Mouse (Mus musculus): ENCODE data around the gene Cebpe. TPM values are rescaled to one million over a fixed set of nuclear protein-coding genes. Genes with fewer than 3 reads are reported as not detected.

The Cebpe gene
- polyA plus RNA-seq, 1 experiment from 2014 or later, result not detected

GRCm38 (mm10) chr14:54728823-54729653, 17.1 kb upstream of the Cebpe start:
- ATAC-seq (ENCODE audit: low FRiP score) (no peak), DNase-seq (ENCODE audit: low spot score, missing footprints) (no peak)
- Histone ChIP-seq H3K9me3 (ENCODE audit: control insufficient read depth, low read length) (no peaks in the 10 kb centered on the region), H3K4me1 (ENCODE audit: control insufficient read depth, insufficient read depth, low read length) (no peaks in the 10 kb centered on the region), H3K27ac (ENCODE audit: low read depth, low read length) (no peak overlapping the region), H3K4me3 (ENCODE audit: low read depth, low read length) (no peak overlapping the region), H3K4me2 (no peak overlapping the region), H3K36me3 (ENCODE audit: control insufficient read depth, insufficient read depth, low read length) (no peaks in the 10 kb centered on the region), H3K9ac (ENCODE audit: low read length) (no peak overlapping the region), H3K27me3 (ENCODE audit: control insufficient read depth, insufficient read depth, low read length) (no peaks in the 10 kb centered on the region)
- 66% methylated on average over 13 of the region's 13 CpGs for WGBS

- Histone ChIP-seq H3K9me3 (ENCODE audit: control insufficient read depth, low read length) (no peaks in the 10 kb centered on the region), H3K27ac (ENCODE audit: low read depth, low read length) (no peak overlapping the region), H3K27me3 (ENCODE audit: control insufficient read depth, insufficient read depth, low read length) (no peaks in the 10 kb centered on the region), H3K4me1 (ENCODE audit: control insufficient read depth, insufficient read depth, low read length) (no peaks in the 10 kb centered on the region), H3K36me3 (ENCODE audit: control insufficient read depth, insufficient read depth, low read length) (no peaks in the 10 kb centered on the region), H3K9ac (ENCODE audit: low read length) (no peak overlapping the region), H3K4me2 (no peak overlapping the region), H3K4me3 (ENCODE audit: low read depth, low read length) (no peak overlapping the region)
- DNase-seq (ENCODE audit: low spot score, missing footprints), result no peak
- 78% methylated on average over 5 of the region's 5 CpGs for WGBS
- ATAC-seq (ENCODE audit: low FRiP score), result no peak
Observed at GRCm38 (mm10) chr14:54727565-54727964, 15.6 kb upstream of the Cebpe start.

- Histone ChIP-seq H3K4me1 (ENCODE audit: control insufficient read depth, insufficient read depth, low read length) (no peaks in the 10 kb centered on the region), H3K4me2 (no peak overlapping the region), H3K9me3 (ENCODE audit: control insufficient read depth, low read length) (no peaks in the 10 kb centered on the region), H3K4me3 (ENCODE audit: low read depth, low read length) (no peak overlapping the region), H3K9ac (ENCODE audit: low read length) (no peak overlapping the region), H3K27ac (ENCODE audit: low read depth, low read length) (no peak overlapping the region), H3K27me3 (ENCODE audit: control insufficient read depth, insufficient read depth, low read length) (no peaks in the 10 kb centered on the region), H3K36me3 (ENCODE audit: control insufficient read depth, insufficient read depth, low read length) (no peaks in the 10 kb centered on the region)
- ATAC-seq (ENCODE audit: low FRiP score), result no peak
- DNase-seq (ENCODE audit: low spot score, missing footprints), result no peak
- WGBS, result 78% methylated on average over 6 of the region's 6 CpGs
Observed at GRCm38 (mm10) chr14:54724049-54724448, 12.1 kb upstream of the Cebpe start.

- no peaks in the 10 kb centered on the region for H3K27me3 ChIP-seq (ENCODE audit: control insufficient read depth, insufficient read depth, low read length)
- 81% methylated on average over 10 of the region's 10 CpGs for WGBS
Observed at GRCm38 (mm10) chr14:54721711-54722110, 9.7 kb upstream of the Cebpe start.

GRCm38 (mm10) chr14:54720654-54721350, 8.8 kb upstream of the Cebpe start:
- ATAC-seq (ENCODE audit: low FRiP score) (no peak), DNase-seq (ENCODE audit: low spot score, missing footprints) (no peak)
- no peak overlapping the region for H3K27ac ChIP-seq (ENCODE audit: low read depth, low read length)
- no peak overlapping the region for H3K4me3 ChIP-seq (ENCODE audit: low read depth, low read length)
- no peaks in the 10 kb centered on the region for H3K36me3 ChIP-seq (ENCODE audit: control insufficient read depth, insufficient read depth, low read length)
- WGBS, result 85% methylated on average over 7 of the region's 7 CpGs
- H3K27me3 ChIP-seq (ENCODE audit: control insufficient read depth, insufficient read depth, low read length), result no peaks in the 10 kb centered on the region
- H3K4me1 ChIP-seq (ENCODE audit: control insufficient read depth, insufficient read depth, low read length), result no peaks in the 10 kb centered on the region
- H3K4me2 ChIP-seq, result no peak overlapping the region
- no peak overlapping the region for H3K9ac ChIP-seq (ENCODE audit: low read length)
- H3K9me3 ChIP-seq (ENCODE audit: control insufficient read depth, low read length), result no peaks in the 10 kb centered on the region

More at GRCm38 (mm10) chr14:54721711-54722110, 9.7 kb upstream of the Cebpe start:
- H3K4me1 ChIP-seq (ENCODE audit: control insufficient read depth, insufficient read depth, low read length), result no peaks in the 10 kb centered on the region
- H3K36me3 ChIP-seq (ENCODE audit: control insufficient read depth, insufficient read depth, low read length), result no peaks in the 10 kb centered on the region
- no peaks in the 10 kb centered on the region for H3K9me3 ChIP-seq (ENCODE audit: control insufficient read depth, low read length)
- DNase-seq (ENCODE audit: low spot score, missing footprints) (no peak), ATAC-seq (ENCODE audit: low FRiP score) (no peak)
- no peak overlapping the region for H3K9ac ChIP-seq (ENCODE audit: low read length)
- H3K4me2 ChIP-seq, result no peak overlapping the region
- no peak overlapping the region for H3K27ac ChIP-seq (ENCODE audit: low read depth, low read length)
- H3K4me3 ChIP-seq (ENCODE audit: low read depth, low read length), result no peak overlapping the region

GRCm38 (mm10) chr14:54720041-54720440, 8.1 kb upstream of the Cebpe start:
- H3K9ac ChIP-seq (ENCODE audit: low read length), result no peak overlapping the region
- no peaks in the 10 kb centered on the region for H3K9me3 ChIP-seq (ENCODE audit: control insufficient read depth, low read length)
- H3K4me3 ChIP-seq (ENCODE audit: low read depth, low read length), result no peak overlapping the region
- no peak overlapping the region for H3K4me2 ChIP-seq
- no peaks in the 10 kb centered on the region for H3K36me3 ChIP-seq (ENCODE audit: control insufficient read depth, insufficient read depth, low read length)
- DNase-seq (ENCODE audit: low spot score, missing footprints) (no peak), ATAC-seq (ENCODE audit: low FRiP score) (no peak)
- H3K27me3 ChIP-seq (ENCODE audit: control insufficient read depth, insufficient read depth, low read length), result no peaks in the 10 kb centered on the region
- no peak overlapping the region for H3K27ac ChIP-seq (ENCODE audit: low read depth, low read length)
- H3K4me1 ChIP-seq (ENCODE audit: control insufficient read depth, insufficient read depth, low read length), result no peaks in the 10 kb centered on the region
- WGBS, result 90% methylated on average over 11 of the region's 11 CpGs

GRCm38 (mm10) chr14:54715402-54715801, 3.4 kb upstream of the Cebpe start:
- Histone ChIP-seq H3K27ac (ENCODE audit: low read depth, low read length) (no peak overlapping the region), H3K9ac (ENCODE audit: low read length) (no peak overlapping the region), H3K36me3 (ENCODE audit: control insufficient read depth, insufficient read depth, low read length) (no peaks in the 10 kb centered on the region), H3K4me1 (ENCODE audit: control insufficient read depth, insufficient read depth, low read length) (peaks cover 3% of the 10 kb centered on the region; the same call in 1 of the 2 replicates), H3K4me2 (no peak overlapping the region), H3K4me3 (ENCODE audit: low read depth, low read length) (no peak overlapping the region), H3K27me3 (ENCODE audit: control insufficient read depth, insufficient read depth, low read length) (no peaks in the 10 kb centered on the region), H3K9me3 (ENCODE audit: control insufficient read depth, low read length) (no peaks in the 10 kb centered on the region)
- no peak for ATAC-seq (ENCODE audit: low FRiP score)
- no peak for DNase-seq (ENCODE audit: low spot score, missing footprints)
- 85% methylated on average over 1 of the region's 1 CpGs for WGBS

- Histone ChIP-seq H3K4me3 (ENCODE audit: low read depth, low read length) (peak overlapping the region; percentile 24), H3K27me3 (ENCODE audit: control insufficient read depth, insufficient read depth, low read length) (no peaks in the 10 kb centered on the region), H3K27ac (ENCODE audit: low read depth, low read length) (no peak overlapping the region), H3K4me1 (ENCODE audit: control insufficient read depth, insufficient read depth, low read length) (peaks cover 3% of the 10 kb centered on the region; the same call in 1 of the 2 replicates), H3K9ac (ENCODE audit: low read length) (peak overlapping the region; percentile 49; the same call in 1 of the 2 replicates), H3K36me3 (ENCODE audit: control insufficient read depth, insufficient read depth, low read length) (no peaks in the 10 kb centered on the region), H3K9me3 (ENCODE audit: control insufficient read depth, low read length) (no peaks in the 10 kb centered on the region), H3K4me2 (peak overlapping the region; percentile 58)
- no peak for ATAC-seq (ENCODE audit: low FRiP score)
- peak; percentile 87 for DNase-seq (ENCODE audit: low spot score, missing footprints)
- WGBS, result 5% methylated on average over 15 of the region's 15 CpGs
Observed at GRCm38 (mm10) chr14:54714617-54715081, 2.7 kb upstream of the Cebpe start.

- under 1% methylated on average over 13 of the region's 13 CpGs for WGBS
- peak; percentile 98 for DNase-seq (ENCODE audit: low spot score, missing footprints)
- Histone ChIP-seq H3K4me2 (peak overlapping the region; percentile 58), H3K27ac (ENCODE audit: low read depth, low read length) (no peak overlapping the region), H3K9me3 (ENCODE audit: control insufficient read depth, low read length) (no peaks in the 10 kb centered on the region), H3K9ac (ENCODE audit: low read length) (peak overlapping the region; percentile 49; the same call in 1 of the 2 replicates), H3K4me3 (ENCODE audit: low read depth, low read length) (peak overlapping the region; percentile 24), H3K4me1 (ENCODE audit: control insufficient read depth, insufficient read depth, low read length) (peaks cover 3% of the 10 kb centered on the region; the same call in 1 of the 2 replicates), H3K27me3 (ENCODE audit: control insufficient read depth, insufficient read depth, low read length) (no peaks in the 10 kb centered on the region), H3K36me3 (ENCODE audit: control insufficient read depth, insufficient read depth, low read length) (no peaks in the 10 kb centered on the region)
- ATAC-seq (ENCODE audit: low FRiP score), result peak; percentile 64; the same call in 1 of the 2 replicates
Observed at GRCm38 (mm10) chr14:54714121-54714520, 2.1 kb upstream of the Cebpe start.
